Mouse (Mus musculus) CH12.LX (cell line): ENCODE results near the gene Ago4. TPM values are rescaled to one million over a fixed set of nuclear protein-coding genes. Genes with fewer than 3 reads are reported as not detected.

ENCODE experiments used
- DNase-seq: peaks from one replicate; pipeline ENCODE4 v3.0.0-alpha.2; 2013; ENCODE audit errors: extremely low read depth
- H3K27ac ChIP-seq: 2 replicates; pipeline ENCODE4 v1.5.1; 2012; ENCODE audit warnings: low read depth, mild to moderate bottlenecking, control low read depth, moderate library complexity; ENCODE audit not compliant: insufficient read depth
- H3K27me3 ChIP-seq: replicated peaks from 2 replicates; pipeline ENCODE3; 2012; ENCODE audit warnings: inconsistent platforms
- H3K36me3 ChIP-seq, 2 experiments: replicated peaks in 1 of 2; 2 replicates each; pipeline versions ENCODE3 to v1.6.1; 2012; ENCODE audit warnings: inconsistent platforms in 1 of 2, low read length in 1 of 2, mild to moderate bottlenecking in 1 of 2, mixed read lengths in 1 of 2, moderate library complexity in 1 of 2; ENCODE audit not compliant: control insufficient read depth in 1 of 2, insufficient read depth in 1 of 2
- H3K4me1 ChIP-seq, 2 experiments: 2 replicates each; pipeline ENCODE4 v1.6.1; 2012; ENCODE audit warnings: inconsistent platforms in 1 of 2, moderate library complexity in 1 of 2; ENCODE audit not compliant: insufficient read depth in 2 of 2, control insufficient read depth in 1 of 2
- H3K4me2 ChIP-seq: 2 replicates; pipeline ENCODE4 v1.6.1; 2012; ENCODE audit warnings: low read depth, mild to moderate bottlenecking, control low read depth; ENCODE audit not compliant: poor library complexity, insufficient read depth, severe bottlenecking
- H3K4me3 ChIP-seq, 3 experiments: fragments of 150-350 bp in 1 of 3; sonication (generic) in 1 of 3; replicated peaks in 1 of 3; 2 replicates each; pipeline versions ENCODE3 to v1.5.1; 2011 to 2012; ENCODE audit warnings: low read depth in 2 of 3, low read length in 2 of 3, mild to moderate bottlenecking in 2 of 3, moderate library complexity in 2 of 3, control low read depth in 1 of 3, improper control_type of control experiment in 1 of 3, inconsistent platforms in 1 of 3, mixed read lengths in 1 of 3; ENCODE audit not compliant: poor library complexity in 1 of 3
- H3K79me2 ChIP-seq: replicated peaks from 2 replicates; pipeline ENCODE4 v1.6.1; 2012; ENCODE audit warnings: mild to moderate bottlenecking, moderate library complexity; ENCODE audit not compliant: control insufficient read depth, poor library complexity, insufficient read depth, severe bottlenecking; ENCODE audit errors: extremely low read depth
- H3K9ac ChIP-seq: 2 replicates; pipeline ENCODE4 v1.6.1; 2012; ENCODE audit warnings: low read depth, mild to moderate bottlenecking, control low read depth, moderate library complexity; ENCODE audit not compliant: insufficient read depth
- H3K9me3 ChIP-seq: replicated peaks from 2 replicates; pipeline ENCODE3; 2012; ENCODE audit warnings: low read length, inconsistent platforms, mixed read lengths
- CTCF ChIP-seq, 2 experiments: IDR thresholded peaks in 1 of 2; conservative IDR thresholded peaks in 1 of 2; 2 replicates each; pipeline ENCODE4 v1.5.1; 2011 to 2012; ENCODE audit warnings: low read depth in 2 of 2, low read length in 2 of 2, improper control_type of control experiment in 1 of 2, inconsistent platforms in 1 of 2, mild to moderate bottlenecking in 1 of 2, moderate library complexity in 1 of 2
- JUND ChIP-seq: conservative IDR thresholded peaks from 2 replicates; pipeline ENCODE4 v1.6.1; 2011; ENCODE audit warnings: low read depth, low read length, improper control_type of control experiment
- MAFK ChIP-seq: IDR thresholded peaks from 2 replicates; pipeline ENCODE4 v1.6.1; 2011; ENCODE audit warnings: low read length, improper control_type of control experiment; ENCODE audit not compliant: insufficient replicate concordance
- MYC ChIP-seq: IDR thresholded peaks from 2 replicates; pipeline ENCODE4 v1.6.1; 2011; ENCODE audit warnings: low read depth, mild to moderate bottlenecking, improper control_type of control experiment, low read length
- NRF1 ChIP-seq: IDR thresholded peaks from 2 replicates; pipeline ENCODE4 v1.6.1; 2014; ENCODE audit warnings: low read depth, mild to moderate bottlenecking, inconsistent platforms, low read length, improper control_type of control experiment, moderate library complexity
- PAX5 ChIP-seq: IDR thresholded peaks from 2 replicates; pipeline ENCODE4 v1.6.1; 2012; ENCODE audit warnings: low read length, inconsistent platforms, mixed read lengths
- POLR2A ChIP-seq: IDR thresholded peaks from 2 replicates; pipeline ENCODE4 v1.6.1; 2011; ENCODE audit warnings: low read depth, mild to moderate bottlenecking, improper control_type of control experiment, low read length
- RAD21 ChIP-seq: IDR thresholded peaks from 2 replicates; pipeline ENCODE4 v1.6.1; 2011; ENCODE audit warnings: low read depth, mild to moderate bottlenecking, low read length, improper control_type of control experiment, moderate library complexity
- SMC3 ChIP-seq: IDR thresholded peaks from 2 replicates; pipeline ENCODE4 v1.6.1; 2011; ENCODE audit warnings: low read depth, low read length, improper control_type of control experiment
- USF1 ChIP-seq: IDR thresholded peaks from 2 replicates; pipeline ENCODE4 v1.6.1; 2014; ENCODE audit warnings: low read depth, mild to moderate bottlenecking, inconsistent platforms, low read length, improper control_type of control experiment
- dilution Hi-C: fragments of 300-500 bp; cut with MboI; formaldehyde crosslinking; loops from 2 replicates; pipeline ENCODE4 v1.14.3; 2020; ENCODE audit warnings: low sequenced_read_pairs; ENCODE audit not compliant: extremely low pct_unique_long_range_greater_than_20kb, extremely low pct_ligation_motif_present
- in situ Hi-C: fragments of 300-500 bp; cut with MboI; formaldehyde crosslinking; loops from 3 replicates; pipeline ENCODE4 v1.14.3; 2019; ENCODE audit warnings: low sequenced_read_pairs, low pct_ligation_motif_present, low pct_unique_long_range_greater_than_20kb, mixed read lengths
- polyA plus RNA-seq: library from polyadenylated mRNA; unstranded; fragments of >175 nt; gene quantifications from 2 replicates; pipeline ENCODE4 v1.2.1, GENCODE M21; 2012; ENCODE audit warnings: low read depth; ENCODE audit not compliant: insufficient read length
- total RNA-seq, 2 experiments: library from RNA; depleted of rRNA; stranded (reverse); fragments of 300-350 nt in 1 of 2; fragments of >200 nt in 1 of 2; gene quantifications; 2 replicates each; pipeline ENCODE4 v1.2.3; 2012 to 2014

Ago4 gene
- total and polyA plus RNA-seq, 3 experiments: 1.2 to 2.6 (median 1.3) TPM

DNA sequence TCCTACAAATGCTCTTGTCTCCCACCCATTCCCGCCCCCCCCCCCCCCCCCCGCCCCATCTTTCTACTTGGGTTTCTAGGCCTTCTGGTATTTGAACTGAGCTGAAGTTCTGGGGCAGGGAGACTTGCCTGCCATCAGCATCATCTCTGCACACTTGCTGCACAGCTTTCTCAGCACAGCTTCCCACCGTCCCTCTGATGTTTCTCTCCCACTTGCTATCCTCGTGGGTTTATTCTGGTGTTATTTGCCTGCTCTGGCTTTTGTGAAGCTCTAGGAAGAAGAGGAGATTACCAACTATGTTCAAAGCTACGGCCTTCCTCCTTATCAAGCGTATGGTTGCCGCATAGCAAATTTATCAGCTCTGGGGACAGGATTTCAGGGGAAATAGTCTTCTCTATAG, 12.4 kb upstream of the Ago4 start:
- Histone ChIP-seq H3K4me2 (no peak overlapping the region), H3K36me3 (no peaks in the 10 kb centered on the region), H3K27me3 (no peaks in the 10 kb centered on the region), H3K4me1 (peaks cover 9 to 24% of the 10 kb centered on the region in 2 experiments; a peak in 3 of 4 replicates), H3K9ac (no peak overlapping the region), H3K9me3 (peaks cover 3% of the 10 kb centered on the region), H3K79me2 (no peaks in the 10 kb centered on the region), H3K4me3 (no peak overlapping the region)
- dilution Hi-C loops: no loop called here
- no peak for DNase-seq
- in situ Hi-C loops: no loop called here
- TF ChIP-seq PAX5: no peak
- no peak for TF ChIP-seq POLR2A
- TF ChIP-seq MYC: no peak
- no peak for TF ChIP-seq JUND
- no peak for TF ChIP-seq MAFK
- no peak for TF ChIP-seq NRF1
- TF ChIP-seq, all 38 proteins: peak for 0
- H3K27ac ChIP-seq: no peak overlapping the region

DNA sequence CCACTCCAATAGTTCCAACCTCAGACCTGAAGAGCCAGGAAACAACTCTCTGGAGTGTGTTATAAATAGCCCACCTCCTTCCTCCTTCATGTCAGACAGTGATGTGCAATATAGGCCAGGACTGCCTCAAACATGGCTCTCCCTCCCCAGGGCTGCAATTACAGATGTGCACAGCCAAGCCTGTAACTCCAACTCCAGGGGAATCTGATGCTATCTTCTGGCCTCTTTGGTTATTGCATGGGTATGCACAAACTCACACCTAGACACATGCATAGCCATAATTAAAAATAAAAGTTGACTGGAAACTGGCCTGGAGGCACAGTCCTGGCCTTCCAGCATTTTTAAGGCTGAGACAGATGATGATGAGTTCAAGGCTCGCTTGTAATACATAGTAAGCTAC, 11.7 kb upstream of the Ago4 start:
- dilution Hi-C loops (no loop called here), in situ Hi-C loops (no loop called here)
- H3K27me3 ChIP-seq: no peaks in the 10 kb centered on the region
- no peaks in the 10 kb centered on the region for H3K36me3 ChIP-seq
- no peak overlapping the region for H3K4me2 ChIP-seq
- TF ChIP-seq POLR2A (no peak), CTCF (conservative IDR thresholded peaks at IDR 0.05 in 1 of 2, IDR thresholded peaks at IDR 0.05 in 1 of 2; ENCODE audit: low read depth in 2 of 2, low read length in 2 of 2) (peak in 1 of 2 experiments; percentile 71; a peak in 3 of 4 replicates), SMC3 (peak; percentile 70), RAD21 (peak; percentile 70)
- H3K27ac ChIP-seq: no peak overlapping the region
- H3K4me1 ChIP-seq: peaks cover 9 to 31% of the 10 kb centered on the region in 2 experiments; a peak in 3 of 4 replicates
- no peak overlapping the region for H3K9ac ChIP-seq
- peaks cover 3% of the 10 kb centered on the region for H3K9me3 ChIP-seq
- H3K4me3 ChIP-seq: no peak overlapping the region
- H3K79me2 ChIP-seq: no peaks in the 10 kb centered on the region
- DNase-seq: peak; percentile 51

DNA sequence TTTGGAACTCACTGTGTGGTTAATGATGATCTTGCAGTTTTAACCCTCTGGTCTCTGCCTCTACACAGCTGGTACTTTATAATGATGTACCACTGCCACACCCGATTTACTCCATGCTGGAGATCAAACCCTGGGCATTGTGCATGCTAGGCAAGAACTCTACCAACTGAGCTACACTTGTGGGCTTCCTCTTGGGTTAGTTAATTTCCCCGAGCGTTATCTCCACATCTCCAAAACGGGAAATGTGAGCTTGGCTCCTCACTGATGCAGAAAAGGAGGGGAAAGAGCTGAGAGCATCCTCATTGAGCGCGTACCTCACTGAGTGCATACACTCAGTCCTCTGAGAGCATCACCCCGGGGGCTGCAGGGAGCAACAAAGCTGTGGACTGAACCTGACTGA, 9.6 kb upstream of the Ago4 start:
- in situ Hi-C loops: loop anchor here (5.0 kb wide), 1 partner anchor 216 kb away; the partner anchor contains the start of gene Tekt2
- dilution Hi-C loops: no loop called here
- no peaks in the 10 kb centered on the region for H3K27me3 ChIP-seq
- H3K79me2 ChIP-seq: no peaks in the 10 kb centered on the region
- no peak overlapping the region for H3K4me3 ChIP-seq
- H3K36me3 ChIP-seq: no peaks in the 10 kb centered on the region
- H3K9ac ChIP-seq: no peak overlapping the region
- H3K9me3 ChIP-seq: peaks cover 2% of the 10 kb centered on the region
- H3K4me1 ChIP-seq: peaks cover 10 to 47% of the 10 kb centered on the region in 2 experiments; a peak in 3 of 4 replicates
- TF ChIP-seq USF1: no peak
- TF ChIP-seq MAFK: 0 out of 2 replicates have a peak, but pooled peaks have one; percentile 31
- no peak overlapping the region for H3K4me2 ChIP-seq
- H3K27ac ChIP-seq: no peak overlapping the region
- no peak for DNase-seq
